Mouse (Mus musculus) embryonic facial prominence, embryonic 14.5 days (tissue): Measurements from ENCODE around the gene Imp3. TPM values are rescaled to one million over a fixed set of nuclear protein-coding genes. Genes with fewer than 3 reads are reported as not detected.
"Not testable (repeated sequence)": the region's sequence is repeated elsewhere in the genome, so short reads cannot be mapped to it uniquely, and the experiment has no call there.

Experiments used
- ATAC-seq: fragments of 200-750 bp; cut with Nextera tagmentation; 2 replicates; pipeline ENCODE4 v1.8.0; 2017; ENCODE audit warnings: low read depth, moderate number of reproducible peaks, moderate TSS enrichment
- DNase-seq: peaks from one replicate; pipeline ENCODE4 v3.0.0-alpha.2; 2015; ENCODE audit warnings: low spot score
- H3K27ac ChIP-seq: fragments of 300-500 bp; sonication (generic); replicated peaks from 2 replicates; pipeline ENCODE4 v1.5.1; 2014; ENCODE audit warnings: low read depth, mild to moderate bottlenecking, low read length, moderate library complexity
- H3K27me3 ChIP-seq: fragments of 300-500 bp; sonication (generic); replicated peaks from 2 replicates; pipeline ENCODE4 v1.6.1; 2014; ENCODE audit warnings: low read length; ENCODE audit not compliant: control insufficient read depth, insufficient read depth
- H3K36me3 ChIP-seq: fragments of 300-500 bp; sonication (generic); 2 replicates; pipeline ENCODE4 v1.6.1; 2014; ENCODE audit warnings: low read length, mixed read lengths; ENCODE audit not compliant: control insufficient read depth, insufficient read depth
- H3K4me1 ChIP-seq: fragments of 300-500 bp; sonication (generic); 2 replicates; pipeline ENCODE4 v1.6.1; 2014; ENCODE audit warnings: antibody characterized with exemption, low read length; ENCODE audit not compliant: control insufficient read depth, insufficient read depth
- H3K4me2 ChIP-seq: fragments of 300-500 bp; sonication (generic); 2 replicates; pipeline ENCODE4 v1.6.1; 2014; ENCODE audit warnings: low read depth, mild to moderate bottlenecking, low read length, moderate library complexity, mixed read lengths
- H3K4me3 ChIP-seq: fragments of 300-500 bp; sonication (generic); 2 replicates; pipeline ENCODE4 v1.5.1; 2014; ENCODE audit warnings: low read depth, mild to moderate bottlenecking, low read length
- H3K9ac ChIP-seq: fragments of 300-500 bp; sonication (generic); 2 replicates; pipeline ENCODE4 v1.6.1; 2014; ENCODE audit warnings: low read depth, mild to moderate bottlenecking, low read length, moderate library complexity, mixed read lengths
- H3K9me3 ChIP-seq: fragments of 300-500 bp; sonication (generic); 2 replicates; pipeline ENCODE4 v1.6.1; 2016; ENCODE audit warnings: low read length; ENCODE audit not compliant: control insufficient read depth
- WGBS: fragments of 180-500 bp; shearing (Covaris S2); extraction: QIAGEN DNeasy Blood & Tissue Kit; methylation state at CpG from one replicate; pipeline ENCODE4 v1.1.7; 2014; 5-methylcytosine and 5-hydroxymethylcytosine counted together
- polyA plus RNA-seq: library from polyadenylated mRNA; unstranded; fragments of >200 nt; fragmentation: Nextera tagmentation; extraction: Ambion mirVana; gene quantifications from 2 replicates; pipeline ENCODE4 v1.2.1, GENCODE M21; 2014

Imp3 gene
- polyA plus RNA-seq, 1 experiment from 2014 or later: 78.0 TPM

DNA sequence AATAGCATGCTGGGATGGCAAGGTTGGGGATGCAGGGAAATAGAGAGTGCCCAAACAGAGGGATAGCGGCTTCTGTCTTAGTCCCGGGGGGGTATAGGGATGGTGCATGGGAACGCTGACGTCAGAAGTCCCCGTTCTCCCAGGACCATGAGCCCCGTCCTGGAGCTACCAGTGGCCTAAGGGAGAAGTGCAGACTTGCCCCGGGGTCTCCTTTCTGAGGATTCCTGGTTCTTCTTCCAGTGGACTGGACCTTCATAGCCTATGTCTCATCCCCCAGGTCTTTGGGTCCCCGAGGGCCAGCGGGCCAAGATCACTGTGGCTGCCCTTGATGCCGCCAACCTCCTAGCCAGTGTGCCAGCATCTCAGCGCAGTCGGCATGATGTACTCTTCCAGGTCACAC is 40.5 kb upstream of the Imp3 start:
- Histone ChIP-seq H3K9ac (no peak overlapping the region), H3K9me3 (no peaks in the 10 kb centered on the region), H3K4me2 (no peak overlapping the region), H3K27ac (no peak overlapping the region), H3K27me3 (no peaks in the 10 kb centered on the region), H3K36me3 (peaks cover 15% of the 10 kb centered on the region), H3K4me3 (no peak overlapping the region), H3K4me1 (peaks cover 3% of the 10 kb centered on the region; the same call in 1 of the 2 replicates)
- ATAC-seq: no peak
- WGBS: 87% methylated on average over 11 of the region's 12 CpGs
- DNase-seq: no peak

DNA sequence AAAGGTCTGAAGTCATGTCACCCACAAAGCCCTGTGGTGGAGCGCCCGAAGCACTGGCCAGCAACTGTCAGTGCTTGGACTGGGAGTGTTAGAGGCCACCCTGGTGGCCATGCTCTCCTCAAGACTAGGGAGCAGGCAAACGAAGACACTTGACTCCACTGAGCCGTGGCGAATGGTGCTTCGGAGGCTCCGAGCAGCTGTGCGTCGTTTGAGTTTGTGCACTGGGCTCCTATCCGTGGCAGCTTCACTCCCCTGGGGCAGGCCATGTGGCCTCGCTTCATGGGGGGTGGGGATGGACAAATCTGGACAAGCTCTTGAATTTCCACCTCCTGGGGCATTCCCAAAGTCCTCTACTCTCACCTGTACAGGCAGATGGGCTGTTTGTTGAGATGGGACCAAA is 37.9 kb upstream of the Imp3 start:
- Histone ChIP-seq H3K9ac (no peak overlapping the region), H3K36me3 (peaks cover 4% of the 10 kb centered on the region; the same call in 1 of the 2 replicates), H3K4me3 (no peak overlapping the region), H3K27ac (no peak overlapping the region), H3K27me3 (no peaks in the 10 kb centered on the region), H3K4me1 (peaks cover 3% of the 10 kb centered on the region; the same call in 1 of the 2 replicates), H3K9me3 (no peaks in the 10 kb centered on the region), H3K4me2 (no peak overlapping the region)
- ATAC-seq (no peak), DNase-seq (peak; percentile 48)
- WGBS: 65% methylated on average over 11 of the region's 11 CpGs

DNA sequence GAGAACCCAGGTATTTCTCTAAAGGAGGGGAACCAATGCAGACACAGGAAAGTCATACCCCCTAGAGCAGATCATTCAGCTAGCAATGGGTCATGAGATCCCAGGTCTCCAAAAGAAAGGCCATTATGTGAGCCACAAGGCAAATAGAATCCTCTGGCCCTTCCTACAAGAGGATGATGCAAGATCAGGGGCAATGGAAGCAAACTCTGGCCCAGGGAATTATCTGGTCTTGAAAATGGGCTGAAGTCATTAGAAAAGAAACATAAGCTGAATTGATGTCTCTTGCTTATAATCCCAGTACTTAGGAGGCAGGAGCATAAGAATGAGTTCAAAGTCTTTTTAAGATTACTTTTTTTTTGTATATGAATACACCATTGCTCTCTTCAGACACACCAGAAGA is 37.2 kb upstream of the Imp3 start:
- DNase-seq: no peak
- no peak for ATAC-seq

DNA sequence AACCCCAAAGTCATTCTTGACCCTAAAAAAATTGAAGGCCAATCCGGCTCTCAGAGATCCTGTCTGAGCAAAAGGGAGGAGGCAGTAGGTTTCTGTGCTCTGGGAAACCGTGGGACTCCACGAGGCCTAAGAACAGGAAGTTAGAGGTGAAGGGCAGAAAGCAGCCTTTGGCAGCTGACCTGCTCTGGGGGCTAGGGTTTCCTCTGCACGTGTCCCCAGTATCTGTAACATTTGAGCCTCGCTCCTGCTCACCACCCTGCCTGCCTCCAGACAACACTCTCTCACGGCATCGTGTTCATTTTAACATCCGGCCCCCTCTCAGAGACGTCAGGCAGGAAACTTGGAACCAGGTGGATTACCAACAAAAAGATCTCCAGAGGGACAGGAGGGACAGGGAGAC is 36.7 kb upstream of the Imp3 start:
- 18% methylated on average over 9 of the region's 9 CpGs for WGBS
- H3K4me1 ChIP-seq: peaks cover 3% of the 10 kb centered on the region; the same call in 1 of the 2 replicates
- ATAC-seq (peak; percentile 20; the same call in 1 of the 2 replicates), DNase-seq (peak; percentile 39)
- H3K36me3 ChIP-seq: peaks cover 4% of the 10 kb centered on the region; the same call in 1 of the 2 replicates
- H3K27me3 ChIP-seq: no peaks in the 10 kb centered on the region
- no peak overlapping the region for H3K4me2 ChIP-seq
- no peak overlapping the region for H3K4me3 ChIP-seq
- H3K9ac ChIP-seq: peak overlapping the region; percentile 34; the same call in 1 of the 2 replicates
- H3K27ac ChIP-seq: peak overlapping the region; percentile 58
- no peaks in the 10 kb centered on the region for H3K9me3 ChIP-seq

More for the DNA sequence above, 37.2 kb upstream of the Imp3 start:
- Histone ChIP-seq H3K9ac (no peak overlapping the region), H3K27ac (no peak overlapping the region), H3K4me2 (no peak overlapping the region), H3K4me3 (no peak overlapping the region), H3K4me1 (peaks cover 3% of the 10 kb centered on the region; the same call in 1 of the 2 replicates), H3K9me3 (no peaks in the 10 kb centered on the region), H3K36me3 (peaks cover 4% of the 10 kb centered on the region; the same call in 1 of the 2 replicates), H3K27me3 (no peaks in the 10 kb centered on the region)

DNA sequence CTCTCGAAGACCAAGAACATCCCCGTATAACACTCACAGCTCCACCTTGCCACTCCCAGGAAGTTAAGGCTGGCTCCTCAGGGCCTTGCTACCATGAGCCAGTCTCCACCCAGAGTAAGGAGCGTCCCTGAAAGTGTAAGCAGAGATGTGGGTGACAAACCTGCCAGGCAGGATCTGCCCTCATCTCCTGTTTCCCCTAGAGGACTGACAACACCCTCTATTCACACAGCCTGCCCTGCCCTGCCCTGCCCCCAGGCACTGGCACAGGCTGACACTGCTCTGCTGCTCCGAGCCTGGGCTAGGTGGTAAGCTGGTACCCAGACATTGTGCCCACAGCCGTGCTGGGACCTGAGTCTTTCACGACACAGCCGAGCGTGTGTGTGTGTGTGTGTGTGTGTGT is 36.1 kb upstream of the Imp3 start:
- DNase-seq (peak; percentile 83), ATAC-seq (peak; percentile 91)
- peaks cover 4% of the 10 kb centered on the region; the same call in 1 of the 2 replicates for H3K36me3 ChIP-seq
- no peak overlapping the region for H3K4me2 ChIP-seq
- H3K9ac ChIP-seq: no peak overlapping the region
- no peak overlapping the region for H3K4me3 ChIP-seq
- H3K27me3 ChIP-seq: no peaks in the 10 kb centered on the region
- H3K9me3 ChIP-seq: no peaks in the 10 kb centered on the region
- H3K4me1 ChIP-seq: peaks cover 3% of the 10 kb centered on the region; the same call in 1 of the 2 replicates
- 46% methylated on average over 8 of the region's 8 CpGs for WGBS
- 0 out of 2 replicates have a peak overlapping the region, but pooled peaks have one; percentile 58 for H3K27ac ChIP-seq

DNA sequence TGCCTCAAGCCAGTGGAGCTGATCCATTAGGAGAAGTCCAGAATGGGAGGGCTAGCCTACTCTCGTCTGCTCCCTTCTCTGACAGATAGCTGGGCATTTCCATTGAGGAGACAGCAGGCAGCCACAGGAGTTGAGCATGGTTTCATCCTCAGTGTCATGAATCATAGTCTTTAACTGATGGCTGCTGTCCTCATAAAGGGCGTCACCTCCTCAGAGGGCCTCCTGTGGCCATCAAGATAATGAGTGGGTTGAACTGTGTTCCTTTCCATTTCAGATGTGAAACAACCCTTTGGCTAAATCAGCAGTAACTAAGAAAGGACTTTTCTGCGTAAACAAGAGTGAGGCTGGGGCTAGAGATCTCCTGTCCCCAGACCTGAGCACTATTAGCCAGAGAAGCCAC is 33.6 kb upstream of the Imp3 start:
- H3K9me3 ChIP-seq: no peaks in the 10 kb centered on the region
- peaks cover 3% of the 10 kb centered on the region; the same call in 1 of the 2 replicates for H3K4me1 ChIP-seq
- ATAC-seq (no peak), DNase-seq (no peak)
- no peaks in the 10 kb centered on the region for H3K36me3 ChIP-seq
- no peak overlapping the region for H3K27ac ChIP-seq
- H3K4me2 ChIP-seq: no peak overlapping the region
- H3K27me3 ChIP-seq: no peaks in the 10 kb centered on the region
- 80% methylated on average over 3 of the region's 3 CpGs for WGBS
- H3K9ac ChIP-seq: no peak overlapping the region
- no peak overlapping the region for H3K4me3 ChIP-seq

- Histone ChIP-seq H3K4me2 (no peak overlapping the region), H3K4me3 (no peak overlapping the region), H3K27me3 (no peaks in the 10 kb centered on the region), H3K36me3 (no peaks in the 10 kb centered on the region), H3K4me1 (no peaks in the 10 kb centered on the region), H3K9ac (no peak overlapping the region), H3K27ac (no peak overlapping the region), H3K9me3 (no peaks in the 10 kb centered on the region)
- DNase-seq (no peak), ATAC-seq (no peak)
- 84% methylated on average over 9 of the region's 9 CpGs for WGBS
Measured at GRCm38 (mm10) chr9:56907549-56907948, 29.7 kb upstream of the Imp3 start.

DNA sequence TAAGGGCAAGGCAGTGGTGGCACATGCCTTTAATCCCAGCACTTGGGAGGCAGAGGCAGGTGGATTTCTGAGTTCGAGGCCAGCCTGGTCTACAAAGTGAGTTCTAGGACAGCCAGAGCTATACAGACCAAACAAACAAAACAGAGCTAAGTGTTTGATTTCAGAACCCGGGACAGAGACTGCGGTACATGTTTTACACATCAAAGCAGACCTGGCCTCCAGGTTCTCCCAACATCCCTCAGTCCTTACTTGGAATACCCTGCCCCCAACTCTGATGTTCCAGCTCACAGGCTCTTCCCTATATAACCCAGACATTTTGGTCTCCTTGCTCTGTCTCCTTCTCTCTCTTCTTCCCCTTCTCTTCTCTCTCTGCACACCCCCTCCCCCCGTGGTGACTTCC is 27.3 kb upstream of the Imp3 start:
- H3K36me3 ChIP-seq, H3K4me3 ChIP-seq, H3K4me2 ChIP-seq, H3K27me3 ChIP-seq, H3K4me1 ChIP-seq, H3K9me3 ChIP-seq, H3K9ac ChIP-seq, H3K27ac ChIP-seq, DNase-seq, ATAC-seq: not testable (repeated sequence)
- WGBS: 48% methylated on average over 4 of the region's 4 CpGs

DNA sequence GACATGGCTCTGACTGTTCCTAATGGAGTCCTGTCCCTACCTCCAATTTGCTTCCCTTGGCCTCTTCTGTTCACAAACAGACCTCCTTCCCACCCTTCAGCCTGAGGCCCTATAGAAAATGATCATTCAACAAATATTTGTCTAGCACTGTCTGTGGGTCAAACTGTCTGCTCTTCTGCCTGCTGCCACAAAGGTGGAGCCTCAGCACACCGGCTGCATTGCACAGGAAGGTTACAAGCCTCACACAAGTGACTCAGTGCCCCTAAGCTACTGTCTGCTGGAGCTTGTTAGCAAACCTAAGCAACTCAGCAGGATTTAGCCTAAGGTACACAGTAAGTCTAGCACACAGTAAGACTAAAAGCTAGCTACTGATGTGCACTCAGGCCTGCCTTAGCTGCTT is 26.3 kb upstream of the Imp3 start:
- no peak for DNase-seq
- 40% methylated on average over 1 of the region's 1 CpGs for WGBS
- Histone ChIP-seq H3K36me3 (peaks cover 16% of the 10 kb centered on the region; the same call in 1 of the 2 replicates), H3K9me3 (no peaks in the 10 kb centered on the region), H3K4me3 (no peak overlapping the region), H3K4me2 (no peak overlapping the region), H3K4me1 (no peaks in the 10 kb centered on the region), H3K9ac (no peak overlapping the region), H3K27me3 (no peaks in the 10 kb centered on the region), H3K27ac (no peak overlapping the region)
- no peak for ATAC-seq
